In genomic region chr4:57829740-57830139, GRCm38 (mm10) we compare ENCODE assay signal across 19 mouse cellular contexts.
DNase-seq lines count a peak whose midpoint lies in the region; ATAC-seq and TF ChIP-seq lines count a peak whose summit lies in the region.
"Had no signal": no experiment of that assay in that cellular context is flagged by ENCODE, and none has a peak within 500 bp of the region (broad histone marks: within the 10 kb centered on the region; RNA-seq: fewer than 3 reads in every experiment).

No protein-coding gene starts in this region.

- peak overlapping the region; percentile 45; the same call in 1 of the 2 replicates for H3K27ac ChIP-seq in heart, embryonic 13.5 days (replicated peaks)
- H3K27ac ChIP-seq in kidney, postnatal 0 days: no peak overlapping the region
- no peak overlapping the region for H3K27ac ChIP-seq in midbrain, embryonic 12.5 days (replicated peaks)
- H3K27ac ChIP-seq in midbrain, postnatal 0 days (ENCODE audit: low read depth, low read length): no peak overlapping the region
- H3K27ac ChIP-seq in stomach, postnatal 0 days (replicated peaks): no peak overlapping the region
- H3K27ac ChIP-seq: embryonic facial prominence, embryonic 12.5 days; limb, embryonic 12.5 days; liver, embryonic 13.5 days; lung, embryonic 15.5 days; macrophage; stomach, embryonic 15.5 days had no signal

- no peak for ATAC-seq in heart, embryonic 13.5 days (ENCODE audit: extremely low read depth, insufficient number of reproducible peaks, low FRiP score, low TSS enrichment)
- peak; percentile 48; the same call in 1 of the 2 replicates for ATAC-seq in kidney, postnatal 0 days (replicated peaks; ENCODE audit: low FRiP score, low read depth)
- ATAC-seq in midbrain, embryonic 12.5 days (ENCODE audit: low FRiP score, low read depth): peak; percentile 70
- ATAC-seq in midbrain, postnatal 0 days (ENCODE audit: low FRiP score): 0 out of 2 replicates have a peak, but pooled peaks have one; percentile 39
- ATAC-seq in stomach, postnatal 0 days (ENCODE audit: low FRiP score, low TSS enrichment): no peak

- no peak overlapping the region for H3K4me2 ChIP-seq in heart, embryonic 13.5 days
- no peak overlapping the region for H3K4me2 ChIP-seq in kidney, postnatal 0 days (ENCODE audit: low read length)
- H3K4me2 ChIP-seq in midbrain, embryonic 12.5 days (replicated peaks): no peak overlapping the region
- no peak overlapping the region for H3K4me2 ChIP-seq in midbrain, postnatal 0 days (ENCODE audit: low read depth, low read length, poor library complexity, severe bottlenecking)
- H3K4me2 ChIP-seq in stomach, postnatal 0 days (replicated peaks; ENCODE audit: low read depth): no peak overlapping the region
- H3K4me2 ChIP-seq: embryonic facial prominence, embryonic 12.5 days; limb, embryonic 12.5 days; liver, embryonic 13.5 days; lung, embryonic 15.5 days; stomach, embryonic 15.5 days had no signal

- H3K27me3 ChIP-seq in heart, embryonic 13.5 days (replicated peaks): no peaks in the 10 kb centered on the region
- no peaks in the 10 kb centered on the region for H3K27me3 ChIP-seq in kidney, postnatal 0 days (ENCODE audit: insufficient read depth, low read length)
- peaks cover 45% of the 10 kb centered on the region for H3K27me3 ChIP-seq in midbrain, embryonic 12.5 days
- no peaks in the 10 kb centered on the region for H3K27me3 ChIP-seq in midbrain, postnatal 0 days (ENCODE audit: insufficient read depth, low read length)
- no peaks in the 10 kb centered on the region for H3K27me3 ChIP-seq in stomach, postnatal 0 days (ENCODE audit: control insufficient read depth, insufficient read depth, low read length)
- H3K27me3 ChIP-seq: embryonic facial prominence, embryonic 12.5 days; limb, embryonic 12.5 days; liver, embryonic 13.5 days; lung, embryonic 15.5 days; stomach, embryonic 15.5 days had no signal

- no peak for TF ChIP-seq CTCF in kidney, postnatal 0 days (IDR thresholded peaks at IDR 0.05; ENCODE audit: low read depth)
- no peak for TF ChIP-seq CTCF in midbrain, postnatal 0 days (IDR thresholded peaks at IDR 0.05)
- no peak for TF ChIP-seq CTCF in stomach, postnatal 0 days (IDR thresholded peaks at IDR 0.05; ENCODE audit: low read depth)

- peaks cover 10% of the 10 kb centered on the region; the same call in 1 of the 2 replicates for H3K36me3 ChIP-seq in heart, embryonic 13.5 days
- H3K36me3 ChIP-seq in kidney, postnatal 0 days (ENCODE audit: insufficient read depth, low read length): no peaks in the 10 kb centered on the region
- no peaks in the 10 kb centered on the region for H3K36me3 ChIP-seq in midbrain, embryonic 12.5 days
- H3K36me3 ChIP-seq in midbrain, postnatal 0 days (ENCODE audit: insufficient read depth, low read length): no peaks in the 10 kb centered on the region
- H3K36me3 ChIP-seq in stomach, postnatal 0 days (ENCODE audit: control insufficient read depth, insufficient read depth, low read length): no peaks in the 10 kb centered on the region
- H3K36me3 ChIP-seq: embryonic facial prominence, embryonic 12.5 days; liver, embryonic 13.5 days; lung, embryonic 15.5 days; stomach, embryonic 15.5 days had no signal

- intact Hi-C loops in heart, postnatal 25 days (cut with DNase I): no loop called here

- H3K4me1 ChIP-seq in heart, embryonic 13.5 days: peaks cover 83% of the 10 kb centered on the region
- H3K4me1 ChIP-seq in kidney, postnatal 0 days (replicated peaks; ENCODE audit: insufficient read depth, low read length): peaks cover 6% of the 10 kb centered on the region; the same call in 1 of the 2 replicates
- peaks cover 11% of the 10 kb centered on the region for H3K4me1 ChIP-seq in midbrain, embryonic 12.5 days
- H3K4me1 ChIP-seq in midbrain, postnatal 0 days (ENCODE audit: insufficient read depth, low read length): peaks cover 3% of the 10 kb centered on the region; the same call in 1 of the 2 replicates
- no peaks in the 10 kb centered on the region; the same call in 1 of the 2 replicates for H3K4me1 ChIP-seq in stomach, postnatal 0 days (replicated peaks; ENCODE audit: control insufficient read depth, insufficient read depth)
- H3K4me1 ChIP-seq: stomach, embryonic 15.5 days had no signal

- H3K9ac ChIP-seq in heart, embryonic 13.5 days: no peak overlapping the region
- H3K9ac ChIP-seq in kidney, postnatal 0 days (ENCODE audit: low read depth, low read length): no peak overlapping the region
- no peak overlapping the region for H3K9ac ChIP-seq in midbrain, embryonic 12.5 days (replicated peaks)
- H3K9ac ChIP-seq in midbrain, postnatal 0 days (replicated peaks; ENCODE audit: low read length, poor library complexity, severe bottlenecking): no peak overlapping the region
- no peak overlapping the region for H3K9ac ChIP-seq in stomach, postnatal 0 days (ENCODE audit: low read length)
- H3K9ac ChIP-seq: embryonic facial prominence, embryonic 12.5 days; limb, embryonic 12.5 days; liver, embryonic 13.5 days; lung, embryonic 15.5 days; stomach, embryonic 15.5 days had no signal

- no peak for TF ChIP-seq EP300 in stomach, postnatal 0 days (optimal IDR thresholded peaks at IDR 0.05)

- DNase-seq in heart, postnatal 25 days (ENCODE audit: low spot score): no peak
- DNase-seq in kidney, postnatal 0 days (ENCODE audit: low spot score): no peak
- DNase-seq in kidney, postnatal 10 days: no peak
- peak; percentile 35 for DNase-seq in midbrain, postnatal 0 days (ENCODE audit: low spot score)
- DNase-seq in stomach, postnatal 0 days (ENCODE audit: low spot score): no peak
- DNase-seq: adrenal gland, adult 2 months; cerebellum, adult 8-10 months; heart, postnatal 14 days; kidney, adult 2 months; liver, embryonic 13.5 days; retina, postnatal 1 day; thymus, adult 2 months had no signal

- H3K9me3 ChIP-seq in heart, embryonic 13.5 days: no peaks in the 10 kb centered on the region
- H3K9me3 ChIP-seq in kidney, postnatal 0 days (replicated peaks; ENCODE audit: low read length): no peaks in the 10 kb centered on the region
- no peaks in the 10 kb centered on the region for H3K9me3 ChIP-seq in midbrain, embryonic 12.5 days
- no peaks in the 10 kb centered on the region for H3K9me3 ChIP-seq in midbrain, postnatal 0 days (ENCODE audit: low read length)
- H3K9me3 ChIP-seq in stomach, postnatal 0 days (ENCODE audit: control insufficient read depth, low read length): no peaks in the 10 kb centered on the region
- H3K9me3 ChIP-seq: embryonic facial prominence, embryonic 12.5 days; limb, embryonic 12.5 days; liver, embryonic 13.5 days; lung, embryonic 15.5 days; stomach, embryonic 15.5 days had no signal

- WGBS in heart, embryonic 13.5 days: 71% methylated on average over 3 of the region's 3 CpGs
- 56% methylated on average over 3 of the region's 3 CpGs for WGBS in kidney, postnatal 0 days
- 72% methylated on average over 3 of the region's 3 CpGs for WGBS in midbrain, embryonic 12.5 days
- 65% methylated on average over 3 of the region's 3 CpGs for WGBS in midbrain, postnatal 0 days
- 77% methylated on average over 3 of the region's 3 CpGs for WGBS in stomach, postnatal 0 days

- no peak overlapping the region for H3K4me3 ChIP-seq in heart, embryonic 13.5 days
- no peak overlapping the region for H3K4me3 ChIP-seq in kidney, postnatal 0 days (replicated peaks; ENCODE audit: low read depth, low read length)
- H3K4me3 ChIP-seq in midbrain, embryonic 12.5 days: no peak overlapping the region
- no peak overlapping the region for H3K4me3 ChIP-seq in midbrain, postnatal 0 days (ENCODE audit: low read depth, low read length)
- no peak overlapping the region for H3K4me3 ChIP-seq in stomach, postnatal 0 days (ENCODE audit: low read depth, low read length)
- H3K4me3 ChIP-seq: embryonic facial prominence, embryonic 12.5 days; limb, embryonic 12.5 days; liver, embryonic 13.5 days; lung, embryonic 15.5 days; stomach, embryonic 15.5 days had no signal

Comparison
In these comparisons a context has a peak if more than half of its experiments do, and no peak if none do; other contexts are left out.
1. ATAC-seq: peak in kidney, postnatal 0 days (single experiment), midbrain, embryonic 12.5 days (single experiment) and midbrain, postnatal 0 days (single experiment); none in heart, embryonic 13.5 days (single experiment) and stomach, postnatal 0 days (single experiment).